Mouse (Mus musculus): ENCODE measurements at regions not wholly inside any gene's neighbourhood (a gene's known extent, or its start where the extent isn't known, plus 50 kb on each side); places are given as distances from the start of the nearest gene placed in this dataset.

GRCm38 (mm10) chr8:42069314-42069713 is 652.4 kb upstream of the Frg1 start:
- TF ChIP-seq CTCF (IDR thresholded peaks at IDR 0.05): no peak
- TF ChIP-seq EP300 (IDR thresholded peaks at IDR 0.05; ENCODE audit: insufficient read depth, low read depth, low read length): no peak
